Mouse (Mus musculus) embryonic facial prominence, embryonic 12.5 days (tissue): ENCODE results near the gene Tiam1. TPM values are rescaled to one million over a fixed set of nuclear protein-coding genes. Genes with fewer than 3 reads are reported as not detected.

Source experiments
- ATAC-seq: fragments of 200-750 bp; cut with Nextera tagmentation; 2 replicates; pipeline ENCODE4 v1.8.0; 2017; ENCODE audit not compliant: insufficient number of reproducible peaks, insufficient read depth, low FRiP score, low TSS enrichment
- H3K27ac ChIP-seq: fragments of 300-500 bp; sonication (generic); 2 replicates; pipeline ENCODE4 v1.5.1; 2016; ENCODE audit warnings: mild to moderate bottlenecking
- H3K27me3 ChIP-seq: fragments of 300-500 bp; sonication (generic); 2 replicates; pipeline ENCODE4 v1.6.1; 2016; ENCODE audit warnings: mild to moderate bottlenecking, moderate library complexity
- H3K36me3 ChIP-seq: fragments of 300-500 bp; sonication (generic); 2 replicates; pipeline ENCODE4 v1.6.1; 2016; ENCODE audit warnings: mild to moderate bottlenecking
- H3K4me1 ChIP-seq: fragments of 300-500 bp; sonication (generic); 2 replicates; pipeline ENCODE4 v1.6.1; 2016
- H3K4me2 ChIP-seq: fragments of 300-500 bp; sonication (generic); replicated peaks from 2 replicates; pipeline ENCODE4 v1.6.1; 2016; ENCODE audit warnings: mild to moderate bottlenecking, moderate library complexity
- H3K4me3 ChIP-seq: fragments of 300-500 bp; sonication (generic); 2 replicates; pipeline ENCODE4 v1.5.1; 2016; ENCODE audit warnings: mild to moderate bottlenecking
- H3K9ac ChIP-seq: fragments of 300-500 bp; sonication (generic); 2 replicates; pipeline ENCODE4 v1.6.1; 2016; ENCODE audit warnings: mild to moderate bottlenecking, moderate library complexity
- H3K9me3 ChIP-seq: fragments of 300-500 bp; sonication (generic); 2 replicates; pipeline ENCODE4 v1.6.1; 2016; ENCODE audit warnings: mild to moderate bottlenecking, moderate library complexity
- WGBS: fragments of 180-500 bp; shearing (Covaris S2); methylation state at CpG from one replicate; pipeline ENCODE4 v1.1.7; 2016; 5-methylcytosine and 5-hydroxymethylcytosine counted together
- polyA plus RNA-seq: library from polyadenylated mRNA; unstranded; fragments of >200 nt; fragmentation: Nextera tagmentation; extraction: Ambion mirVana; gene quantifications from 2 replicates; pipeline ENCODE4 v1.2.1, GENCODE M21; 2016

The Tiam1 gene
- polyA plus RNA-seq, 1 experiment from 2014 or later: 39.1 TPM

DNA sequence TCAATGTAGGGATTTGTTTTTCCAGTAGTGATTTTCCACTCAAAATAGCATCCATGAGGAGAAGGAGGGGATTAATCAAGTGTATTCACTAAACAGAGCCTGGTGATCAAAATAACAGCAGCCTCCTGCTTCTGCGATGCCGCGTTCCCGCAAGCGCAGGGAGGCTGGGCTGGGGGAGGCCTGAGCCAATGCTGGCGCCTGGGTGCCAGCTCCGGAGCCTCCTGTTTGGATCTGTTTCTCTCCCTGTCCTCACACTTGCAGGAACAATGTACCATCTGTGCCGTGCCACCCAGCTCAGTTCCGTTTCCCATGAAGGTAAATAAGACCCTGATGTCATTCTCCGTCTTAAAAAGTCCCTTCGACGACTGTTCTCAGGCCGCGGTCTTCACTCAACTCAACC is 222.2 kb downstream of the Tiam1 start:
- no peak overlapping the region for H3K9ac ChIP-seq
- no peaks in the 10 kb centered on the region for H3K9me3 ChIP-seq
- WGBS: 82% methylated on average over 14 of the region's 14 CpGs
- no peak for ATAC-seq
- H3K4me2 ChIP-seq: no peak overlapping the region
- no peaks in the 10 kb centered on the region for H3K36me3 ChIP-seq
- 0 out of 2 replicates have a peak, but pooled peaks cover 12% of the 10 kb centered on the region for H3K4me1 ChIP-seq
- no peak overlapping the region for H3K4me3 ChIP-seq
- no peaks in the 10 kb centered on the region for H3K27me3 ChIP-seq
- no peak overlapping the region for H3K27ac ChIP-seq

DNA sequence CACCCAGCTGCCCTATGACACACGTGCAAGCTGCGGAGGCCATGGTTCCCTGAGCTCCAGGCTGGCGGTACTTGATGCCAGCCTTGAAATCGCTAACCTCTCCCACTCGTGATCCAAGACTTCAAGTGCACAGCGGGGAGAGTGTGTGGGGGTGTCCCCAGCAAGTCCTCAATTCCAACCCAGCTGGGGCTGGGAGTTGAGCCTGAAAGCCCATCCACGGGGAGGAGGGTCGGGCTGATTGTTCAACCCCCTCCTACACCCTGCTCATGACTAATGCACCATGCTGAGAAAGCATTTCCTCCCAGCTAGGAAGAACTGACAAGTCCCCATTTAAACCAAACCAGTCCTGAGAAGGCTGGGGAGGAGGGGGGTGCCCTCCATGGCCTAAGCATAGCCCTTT is 223.2 kb downstream of the Tiam1 start:
- no peak overlapping the region for H3K27ac ChIP-seq
- no peak overlapping the region for H3K9ac ChIP-seq
- no peak overlapping the region for H3K4me3 ChIP-seq
- H3K36me3 ChIP-seq: no peaks in the 10 kb centered on the region
- H3K27me3 ChIP-seq: no peaks in the 10 kb centered on the region
- 80% methylated on average over 8 of the region's 8 CpGs for WGBS
- ATAC-seq: no peak
- H3K9me3 ChIP-seq: no peaks in the 10 kb centered on the region
- 0 out of 2 replicates have a peak, but pooled peaks cover 12% of the 10 kb centered on the region for H3K4me1 ChIP-seq
- H3K4me2 ChIP-seq: no peak overlapping the region

DNA sequence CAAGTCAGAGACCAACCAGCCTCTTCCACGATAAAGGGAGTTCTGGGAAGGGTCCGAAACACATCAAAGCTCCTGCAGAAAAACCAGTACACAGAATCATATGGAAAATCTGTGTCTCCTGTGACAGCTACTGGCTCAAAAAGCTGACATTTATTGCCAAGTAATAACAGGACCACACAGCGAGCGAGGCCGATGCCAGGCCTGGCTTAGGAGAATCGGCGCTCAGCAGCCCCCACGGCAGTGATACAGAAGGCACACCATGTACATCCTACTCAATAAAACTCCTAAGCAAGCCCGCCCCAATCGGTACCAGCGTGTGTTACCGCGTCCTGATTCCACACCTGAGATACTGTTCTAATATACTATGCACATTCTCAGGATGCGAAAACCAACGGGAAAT is 226.2 kb downstream of the Tiam1 start:
- Histone ChIP-seq H3K9me3 (no peaks in the 10 kb centered on the region), H3K4me3 (no peak overlapping the region), H3K4me1 (0 out of 2 replicates have a peak, but pooled peaks cover 9% of the 10 kb centered on the region), H3K27ac (no peak overlapping the region), H3K36me3 (no peaks in the 10 kb centered on the region), H3K9ac (no peak overlapping the region), H3K4me2 (no peak overlapping the region), H3K27me3 (no peaks in the 10 kb centered on the region)
- no peak for ATAC-seq
- 92% methylated on average over 15 of the region's 15 CpGs for WGBS

DNA sequence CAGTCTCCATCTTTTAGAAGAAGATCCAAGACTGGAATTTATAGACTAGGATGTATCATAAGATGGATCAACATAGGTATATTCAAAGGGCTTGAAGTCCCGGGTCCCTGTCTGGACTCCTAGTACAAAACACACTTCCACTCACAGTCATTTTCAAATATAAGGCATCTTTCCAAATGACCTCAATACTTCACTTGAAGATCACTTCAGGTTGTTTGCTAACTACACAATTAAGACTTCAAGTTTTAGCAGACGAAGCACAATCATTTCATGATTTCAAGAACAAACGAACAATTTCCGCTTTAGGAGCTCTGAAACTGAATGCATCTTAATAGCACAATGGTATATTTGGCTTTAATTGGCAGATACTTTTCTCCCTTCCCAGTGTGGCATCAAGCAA is 228.6 kb downstream of the Tiam1 start:
- no peaks in the 10 kb centered on the region for H3K9me3 ChIP-seq
- H3K27me3 ChIP-seq: no peaks in the 10 kb centered on the region
- H3K36me3 ChIP-seq: no peaks in the 10 kb centered on the region
- no peak overlapping the region for H3K27ac ChIP-seq
- H3K4me2 ChIP-seq: no peak overlapping the region
- no peak overlapping the region for H3K4me3 ChIP-seq
- WGBS: 94% methylated on average over 4 of the region's 4 CpGs
- H3K9ac ChIP-seq: no peak overlapping the region
- ATAC-seq: no peak
- H3K4me1 ChIP-seq: 0 out of 2 replicates have a peak, but pooled peaks cover 14% of the 10 kb centered on the region

DNA sequence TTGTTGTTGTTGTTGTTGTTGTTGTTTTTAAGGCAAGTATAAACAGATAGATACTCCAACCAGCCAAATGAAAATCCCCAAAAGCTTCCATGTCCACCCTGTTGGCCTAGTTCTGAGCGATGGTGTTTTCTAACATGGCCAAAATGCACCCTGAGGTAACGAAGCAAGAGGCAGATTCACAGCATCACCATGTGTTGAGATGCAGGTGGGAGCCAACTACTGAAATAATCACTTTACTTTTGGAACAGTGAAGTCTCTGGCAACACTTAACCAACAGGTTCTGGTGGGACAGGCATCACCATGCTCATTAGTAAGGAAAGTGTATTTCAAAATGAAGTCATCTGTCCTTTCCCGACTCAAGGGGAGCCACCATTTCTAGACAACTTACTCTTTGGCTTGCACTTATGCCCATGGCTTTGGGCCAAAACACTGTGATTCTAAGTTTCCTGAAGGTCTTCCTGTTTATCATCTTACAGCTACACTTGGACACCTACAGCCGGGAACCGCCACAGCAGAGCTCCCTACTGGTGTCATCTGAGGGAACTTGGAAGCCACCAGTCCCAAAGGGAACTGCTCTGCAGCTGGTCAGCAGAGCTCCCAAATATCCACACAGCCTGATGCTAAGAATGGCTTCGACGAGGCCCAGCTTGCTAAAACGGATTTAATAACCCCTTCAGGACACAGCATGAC is 230.7 kb downstream of the Tiam1 start:
- Histone ChIP-seq H3K9me3 (no peaks in the 10 kb centered on the region), H3K4me1 (peaks cover 15% of the 10 kb centered on the region; the same call in 1 of the 2 replicates), H3K27me3 (no peaks in the 10 kb centered on the region), H3K27ac (no peak overlapping the region), H3K4me3 (no peak overlapping the region), H3K4me2 (no peak overlapping the region), H3K9ac (no peak overlapping the region), H3K36me3 (no peaks in the 10 kb centered on the region)
- no peak for ATAC-seq
- WGBS: 71% methylated on average over 8 of the region's 8 CpGs

DNA sequence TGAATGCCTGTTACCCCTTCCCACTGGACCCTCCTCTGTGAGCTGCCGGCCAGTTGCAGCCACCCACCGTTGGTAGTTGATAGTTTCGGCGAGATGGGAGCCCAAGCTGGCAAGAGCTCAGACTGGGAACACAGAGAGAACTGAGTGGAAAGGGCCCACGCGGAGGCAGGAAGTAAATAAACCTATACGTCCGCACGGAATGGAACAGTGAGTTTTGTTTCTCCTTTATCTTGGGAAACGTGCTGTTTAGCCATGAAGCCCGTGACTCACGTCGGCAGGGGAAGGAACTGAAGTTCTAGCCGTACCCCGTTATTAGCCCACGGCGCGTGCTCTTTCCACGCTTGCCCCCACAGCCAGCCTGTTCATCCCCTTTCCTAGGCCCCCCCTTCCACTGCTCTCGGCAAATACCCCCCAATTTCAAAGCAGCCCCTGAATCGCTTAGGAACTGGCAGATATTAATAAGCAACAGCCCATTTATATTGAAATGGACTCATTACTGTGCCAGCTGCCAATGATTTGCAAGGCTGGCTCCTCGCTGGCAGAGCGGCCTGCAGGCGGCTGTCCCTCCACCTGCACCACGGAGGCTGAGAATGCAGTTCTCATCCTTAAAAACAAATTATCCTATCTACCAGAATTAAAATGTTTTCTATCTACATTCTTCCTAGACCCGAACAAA is 234.0 kb downstream of the Tiam1 start:
- WGBS: 69% methylated on average over 26 of the region's 26 CpGs
- Histone ChIP-seq H3K36me3 (no peaks in the 10 kb centered on the region), H3K9ac (no peak overlapping the region), H3K27me3 (no peaks in the 10 kb centered on the region), H3K4me3 (no peak overlapping the region), H3K27ac (no peak overlapping the region), H3K4me2 (no peak overlapping the region), H3K9me3 (no peaks in the 10 kb centered on the region), H3K4me1 (peaks cover 18% of the 10 kb centered on the region; the same call in 1 of the 2 replicates)
- no peak for ATAC-seq

DNA sequence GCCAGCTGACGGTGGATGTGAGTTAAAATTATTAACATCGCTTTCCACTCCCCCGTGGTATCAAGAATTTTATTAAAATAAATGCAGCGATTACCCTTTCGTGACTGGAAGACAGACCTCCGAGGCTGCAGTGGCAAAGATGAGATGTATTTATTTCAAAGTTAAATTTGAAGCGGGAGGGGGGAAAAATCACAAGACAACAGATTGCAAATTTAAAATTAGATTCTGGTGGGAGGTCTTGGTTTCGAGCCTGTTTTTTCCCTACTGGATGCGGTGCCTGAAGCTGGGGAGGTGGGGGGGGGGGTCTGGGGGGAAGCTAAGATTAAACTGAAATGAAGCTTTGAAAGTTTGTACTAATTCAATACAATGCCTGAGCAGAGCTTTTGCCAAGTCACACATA is 235.9 kb downstream of the Tiam1 start:
- WGBS: 66% methylated on average over 9 of the region's 9 CpGs
- H3K4me1 ChIP-seq: peaks cover 16% of the 10 kb centered on the region; the same call in 1 of the 2 replicates
- H3K27ac ChIP-seq: no peak overlapping the region
- no peaks in the 10 kb centered on the region for H3K27me3 ChIP-seq
- ATAC-seq: no peak
- H3K4me3 ChIP-seq: no peak overlapping the region
- no peak overlapping the region for H3K9ac ChIP-seq
- H3K9me3 ChIP-seq: no peaks in the 10 kb centered on the region
- no peaks in the 10 kb centered on the region for H3K36me3 ChIP-seq
- no peak overlapping the region for H3K4me2 ChIP-seq

DNA sequence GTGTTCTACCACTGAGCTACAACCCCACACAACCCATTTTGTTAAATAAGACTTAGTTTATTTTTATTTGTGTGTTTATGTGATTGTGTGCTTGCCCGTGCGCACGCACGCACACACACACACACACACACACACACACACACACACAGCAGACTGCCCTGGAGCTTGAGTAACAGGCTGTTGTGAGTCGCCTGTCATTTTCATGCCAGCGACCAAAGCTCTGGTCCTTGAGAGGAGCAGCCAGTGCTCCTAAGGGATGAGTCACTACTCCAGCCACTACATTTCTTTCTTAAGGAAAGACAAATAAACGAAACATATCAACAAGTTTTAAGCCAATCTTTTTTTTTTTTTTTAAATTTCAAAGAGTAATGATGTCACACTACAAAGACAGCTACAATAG is 236.7 kb downstream of the Tiam1 start:
- Histone ChIP-seq H3K4me1 (peaks cover 11% of the 10 kb centered on the region; the same call in 1 of the 2 replicates), H3K4me3 (no peak overlapping the region), H3K36me3 (no peaks in the 10 kb centered on the region), H3K9ac (no peak overlapping the region), H3K4me2 (no peak overlapping the region), H3K27me3 (no peaks in the 10 kb centered on the region), H3K9me3 (no peaks in the 10 kb centered on the region), H3K27ac (no peak overlapping the region)
- no peak for ATAC-seq
- WGBS: 85% methylated on average over 7 of the region's 7 CpGs

DNA sequence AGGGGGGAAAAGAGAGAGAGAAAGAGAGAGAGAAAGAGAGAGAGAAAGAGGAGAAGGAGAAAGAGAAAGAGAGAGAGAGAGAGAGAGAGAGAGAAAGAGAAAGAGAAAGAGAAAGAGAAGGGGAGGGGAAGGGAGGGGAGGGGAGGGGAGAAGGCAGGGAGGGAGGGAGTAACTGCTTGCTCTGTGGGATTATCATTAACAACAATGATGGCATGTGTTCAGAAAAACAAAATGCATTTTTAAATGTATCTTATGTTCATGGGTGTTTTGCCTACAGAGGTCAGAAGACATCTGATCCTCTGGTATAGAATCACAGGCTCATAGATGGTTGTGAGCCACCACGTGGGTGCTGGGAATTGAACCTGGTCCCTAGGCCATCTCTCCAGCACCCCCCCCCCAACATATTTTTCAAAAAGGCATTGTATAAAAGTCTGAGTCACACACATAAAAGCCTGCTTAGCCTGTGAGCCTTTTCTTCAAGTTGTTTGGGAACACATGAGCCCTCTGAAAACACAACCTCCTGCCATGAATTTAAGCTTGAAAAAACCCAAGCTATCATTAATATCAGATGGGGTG is 237.8 kb downstream of the Tiam1 start:
- Histone ChIP-seq H3K4me1 (peaks cover 11% of the 10 kb centered on the region; the same call in 1 of the 2 replicates), H3K36me3 (no peaks in the 10 kb centered on the region), H3K9me3 (no peaks in the 10 kb centered on the region), H3K4me2 (no peak overlapping the region), H3K4me3 (no peak overlapping the region), H3K9ac (no peak overlapping the region), H3K27ac (no peak overlapping the region), H3K27me3 (no peaks in the 10 kb centered on the region)
- no peak for ATAC-seq
- 84% methylated on average over 1 of the region's 1 CpGs for WGBS

DNA sequence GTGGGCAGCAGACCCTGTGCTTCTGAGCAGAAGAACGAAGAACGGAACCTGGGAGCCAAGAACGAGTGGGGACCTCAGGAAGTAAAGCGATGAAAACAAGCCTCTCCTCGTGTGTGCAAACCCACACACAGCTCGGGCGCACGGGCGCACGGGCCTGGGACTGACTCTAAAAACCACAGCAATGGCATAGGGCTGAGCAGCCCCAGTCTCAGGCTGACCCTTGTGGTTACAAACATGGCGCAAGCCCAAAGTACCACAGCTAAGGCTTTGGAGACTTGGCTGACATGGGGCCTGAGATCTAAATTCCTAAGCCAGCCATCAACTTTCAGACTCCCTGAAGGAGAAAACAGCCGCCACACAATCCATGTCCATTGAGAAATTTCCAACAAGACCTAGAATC is 239.4 kb downstream of the Tiam1 start:
- Histone ChIP-seq H3K4me2 (no peak overlapping the region), H3K4me3 (no peak overlapping the region), H3K36me3 (no peaks in the 10 kb centered on the region), H3K4me1 (peaks cover 8% of the 10 kb centered on the region), H3K27ac (no peak overlapping the region), H3K27me3 (no peaks in the 10 kb centered on the region), H3K9me3 (no peaks in the 10 kb centered on the region), H3K9ac (no peak overlapping the region)
- ATAC-seq: no peak
- WGBS: 94% methylated on average over 12 of the region's 12 CpGs

DNA sequence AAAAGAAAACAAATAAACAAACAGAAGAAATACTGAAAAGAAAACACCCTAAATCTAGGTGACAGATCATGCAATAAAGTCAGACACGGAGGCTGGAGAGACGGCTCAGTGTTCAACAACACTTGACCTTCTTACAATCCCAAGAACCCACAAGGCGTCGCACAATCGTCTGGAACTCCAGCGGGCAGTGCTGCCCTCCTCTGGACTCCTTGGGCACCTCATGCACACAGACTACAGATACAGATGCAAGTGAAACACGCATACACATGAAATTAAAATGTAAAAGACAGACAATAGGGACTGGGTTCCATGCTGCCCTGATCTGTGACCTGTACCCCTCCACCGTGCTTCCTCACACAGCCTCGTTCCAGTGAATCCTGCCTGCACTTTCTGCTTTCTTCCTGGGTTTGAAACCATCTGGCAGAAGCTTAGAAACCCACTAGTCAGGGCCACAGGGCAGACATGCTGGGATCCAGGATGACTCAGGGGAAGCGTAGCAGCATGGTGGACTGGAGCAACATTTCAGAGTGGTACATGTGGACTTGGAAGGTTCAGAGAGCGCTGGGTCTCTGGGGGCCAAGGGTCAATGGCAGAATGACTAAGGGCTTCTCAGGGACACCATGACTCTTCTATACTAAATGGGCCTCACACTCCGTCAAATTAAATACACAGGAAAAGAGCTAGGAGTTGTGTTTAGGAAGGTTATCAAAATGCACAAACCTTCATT is 240.8 kb downstream of the Tiam1 start:
- 91% methylated on average over 12 of the region's 12 CpGs for WGBS
- Histone ChIP-seq H3K4me1 (peaks cover 7% of the 10 kb centered on the region; the same call in 1 of the 2 replicates), H3K4me2 (no peak overlapping the region), H3K27me3 (no peaks in the 10 kb centered on the region), H3K27ac (no peak overlapping the region), H3K4me3 (no peak overlapping the region), H3K36me3 (0 out of 2 replicates have a peak, but pooled peaks cover 5% of the 10 kb centered on the region), H3K9me3 (no peaks in the 10 kb centered on the region), H3K9ac (no peak overlapping the region)
- no peak for ATAC-seq
